Mouse (Mus musculus) spleen, adult 2 months (tissue): ENCODE measurements at regions not wholly inside any gene's neighbourhood (a gene's known extent, or its start where the extent isn't known, plus 50 kb on each side); places are given as distances from the start of the nearest gene placed in this dataset.

ENCODE experiments used
- CTCF ChIP-seq: fragments of 200-500 bp; IDR thresholded peaks from 2 replicates; pipeline ENCODE4 v1.5.1; 2011; ENCODE audit warnings: mild to moderate bottlenecking, inconsistent platforms; ENCODE audit not compliant: insufficient read depth, insufficient read length, insufficient replicate concordance; ENCODE audit errors: extremely low read depth
- POLR2A ChIP-seq: fragments of 200-500 bp; IDR thresholded peaks from 2 replicates; pipeline ENCODE4 v1.6.1; 2011; ENCODE audit warnings: low read depth, low read length, inconsistent platforms

- TF ChIP-seq CTCF (no peak), POLR2A (no peak)
These were observed 139.7 kb upstream of the Foxa2 start for GRCm38 (mm10) chr2:148186363-148186991.
